Mouse (Mus musculus) intestine, postnatal 0 days (tissue): ENCODE data around the gene Tapbpl. TPM values are rescaled to one million over a fixed set of nuclear protein-coding genes. Genes with fewer than 3 reads are reported as not detected.
"Not testable (repeated sequence)": the region's sequence is repeated elsewhere in the genome, so short reads cannot be mapped to it uniquely, and the experiment has no call there.

Experiments
- ATAC-seq: fragments of 200-750 bp; cut with Nextera tagmentation; 2 replicates; pipeline ENCODE4 v1.8.0; 2017; ENCODE audit warnings: mild to moderate bottlenecking, moderate TSS enrichment, moderate library complexity
- H3K27ac ChIP-seq: fragments of 300-500 bp; sonication (generic); 2 replicates; pipeline ENCODE4 v1.5.1; 2014; ENCODE audit warnings: mild to moderate bottlenecking, low read depth, low read length, moderate library complexity
- H3K27me3 ChIP-seq: fragments of 300-500 bp; sonication (generic); replicated peaks from 2 replicates; pipeline ENCODE4 v1.6.1; 2014; ENCODE audit warnings: low read length, mixed read lengths; ENCODE audit not compliant: control insufficient read depth, insufficient read depth
- H3K36me3 ChIP-seq: fragments of 300-500 bp; sonication (generic); 2 replicates; pipeline ENCODE4 v1.6.1; 2014; ENCODE audit warnings: mild to moderate bottlenecking, moderate library complexity; ENCODE audit not compliant: control insufficient read depth, insufficient read depth
- H3K4me1 ChIP-seq: fragments of 300-500 bp; sonication (generic); replicated peaks from 2 replicates; pipeline ENCODE4 v1.6.1; 2014; ENCODE audit warnings: antibody characterized with exemption, low read length, mixed read lengths; ENCODE audit not compliant: control insufficient read depth, insufficient read depth
- H3K4me2 ChIP-seq: fragments of 300-500 bp; sonication (generic); replicated peaks from 2 replicates; pipeline ENCODE4 v1.6.1; 2014; ENCODE audit warnings: low read depth, mild to moderate bottlenecking, moderate library complexity
- H3K4me3 ChIP-seq: fragments of 300-500 bp; sonication (generic); 2 replicates; pipeline ENCODE4 v1.5.1; 2014; ENCODE audit warnings: low read depth, low read length
- H3K9ac ChIP-seq: fragments of 300-500 bp; sonication (generic); 2 replicates; pipeline ENCODE4 v1.6.1; 2014; ENCODE audit warnings: mild to moderate bottlenecking, low read depth, low read length
- H3K9me3 ChIP-seq: fragments of 300-500 bp; sonication (generic); 2 replicates; pipeline ENCODE4 v1.6.1; 2016; ENCODE audit warnings: mixed run types; ENCODE audit not compliant: control insufficient read depth
- CTCF ChIP-seq: sonication (generic); IDR thresholded peaks from 2 replicates; pipeline ENCODE4 v1.5.1; 2016; ENCODE audit warnings: low read depth, mild to moderate bottlenecking, control low read depth, antibody characterized with exemption, moderate library complexity
- WGBS: fragments of 180-500 bp; shearing (Covaris S2); extraction: QIAGEN DNeasy Blood & Tissue Kit; methylation state at CpG from one replicate; pipeline ENCODE4 v1.1.7; 2014; 5-methylcytosine and 5-hydroxymethylcytosine counted together
- polyA plus RNA-seq: library from polyadenylated mRNA; unstranded; fragments of >200 nt; fragmentation: Nextera tagmentation; extraction: Ambion mirVana; gene quantifications from 2 replicates; pipeline ENCODE4 v1.2.1, GENCODE M21; 2015

The Tapbpl gene
- polyA plus RNA-seq, 1 experiment from 2014 or later, result 25.9 TPM

GRCm38 (mm10) chr6:125268799-125269198 lies 37.1 kb upstream of the Tapbpl start:
- Histone ChIP-seq H3K27ac (peak overlapping the region; percentile 41; the same call in 1 of the 2 replicates), H3K9me3 (no peaks in the 10 kb centered on the region), H3K36me3 (no peaks in the 10 kb centered on the region), H3K27me3 (no peaks in the 10 kb centered on the region), H3K4me2 (no peak overlapping the region), H3K4me3 (no peak overlapping the region), H3K9ac (no peak overlapping the region), H3K4me1 (no peaks in the 10 kb centered on the region)
- 30% methylated on average over 6 of the region's 6 CpGs for WGBS
- no peak for TF ChIP-seq CTCF
- peak; percentile 55 for ATAC-seq

DNA sequence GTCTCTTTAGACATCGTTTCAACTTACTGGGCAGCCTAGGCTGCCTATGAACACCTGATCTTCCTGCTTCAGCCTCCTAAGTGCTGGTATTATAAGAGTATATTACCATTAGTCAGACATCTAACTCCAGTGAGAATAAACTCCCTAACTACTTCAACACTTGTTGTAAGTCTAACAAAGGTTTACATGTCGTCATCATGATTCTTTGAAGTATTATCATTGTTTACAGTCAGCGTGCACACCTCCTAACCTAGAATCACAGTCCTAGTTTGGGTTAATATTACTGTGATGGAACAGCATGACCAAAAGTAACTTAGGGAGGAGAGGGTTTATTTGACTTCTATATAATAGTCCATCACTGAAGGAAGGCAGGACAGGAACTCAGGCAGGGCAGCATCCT lies 35.8 kb upstream of the Tapbpl start:
- no peak overlapping the region for H3K4me3 ChIP-seq
- no peaks in the 10 kb centered on the region for H3K36me3 ChIP-seq
- no peak overlapping the region for H3K9ac ChIP-seq
- H3K4me1 ChIP-seq, result no peaks in the 10 kb centered on the region
- no peaks in the 10 kb centered on the region for H3K27me3 ChIP-seq
- no peak overlapping the region for H3K27ac ChIP-seq
- no peak overlapping the region for H3K4me2 ChIP-seq
- TF ChIP-seq CTCF, result no peak
- ATAC-seq, result no peak
- WGBS, result 71% methylated on average over 3 of the region's 3 CpGs
- H3K9me3 ChIP-seq, result no peaks in the 10 kb centered on the region

DNA sequence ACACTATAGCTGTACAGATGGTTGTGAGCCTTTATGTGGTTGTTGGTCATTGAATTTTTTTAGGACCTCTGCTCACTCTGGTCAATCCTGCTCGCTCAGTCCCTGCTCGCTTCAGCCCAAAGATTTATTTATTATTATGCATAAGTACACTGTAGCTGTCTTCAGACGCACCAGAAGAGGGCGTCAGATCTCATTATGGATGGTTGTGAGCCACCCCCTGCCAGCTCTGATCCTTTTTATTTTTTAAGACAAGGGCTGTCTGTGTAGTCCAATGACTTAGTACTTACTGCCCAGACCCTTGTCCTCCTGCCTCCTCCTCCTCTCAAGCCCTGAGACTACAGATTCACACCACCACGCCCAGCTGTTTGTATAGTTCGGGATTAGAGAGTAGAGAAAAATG lies 34.9 kb upstream of the Tapbpl start:
- H3K9ac ChIP-seq, H3K4me1 ChIP-seq, H3K4me3 ChIP-seq, H3K36me3 ChIP-seq, H3K27ac ChIP-seq, H3K4me2 ChIP-seq, H3K9me3 ChIP-seq, ATAC-seq, H3K27me3 ChIP-seq: not testable (repeated sequence)
- 64% methylated on average over 6 of the region's 6 CpGs for WGBS
- peak; percentile 14; the same call in 1 of the 2 replicates for TF ChIP-seq CTCF

DNA sequence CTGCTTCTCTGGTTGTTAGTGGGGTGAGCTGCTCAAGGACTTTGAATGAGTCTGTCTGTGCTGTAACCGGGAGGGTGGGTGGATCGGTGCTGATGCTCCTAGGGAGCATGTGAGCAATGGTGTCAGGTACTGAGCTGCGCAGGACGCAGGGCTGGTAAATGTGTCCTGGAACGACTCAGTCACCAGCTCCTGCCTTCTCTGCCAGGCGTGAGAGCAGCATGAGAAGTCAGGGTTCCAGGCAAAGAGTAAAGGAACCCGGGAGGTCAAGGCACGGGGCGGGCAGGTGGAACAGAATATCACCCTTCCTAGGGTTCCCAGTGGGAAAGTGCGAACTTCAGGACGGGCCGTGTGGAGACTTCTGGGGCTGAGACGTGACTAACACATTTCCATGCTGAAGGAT lies 34.4 kb upstream of the Tapbpl start:
- H3K27ac ChIP-seq, result no peak overlapping the region
- ATAC-seq, result no peak
- no peak overlapping the region for H3K4me3 ChIP-seq
- no peaks in the 10 kb centered on the region for H3K4me1 ChIP-seq
- no peaks in the 10 kb centered on the region for H3K27me3 ChIP-seq
- H3K36me3 ChIP-seq, result no peaks in the 10 kb centered on the region
- TF ChIP-seq CTCF, result no peak
- H3K4me2 ChIP-seq, result no peak overlapping the region
- no peak overlapping the region for H3K9ac ChIP-seq
- no peaks in the 10 kb centered on the region for H3K9me3 ChIP-seq
- WGBS, result 65% methylated on average over 13 of the region's 13 CpGs

- Histone ChIP-seq H3K27me3 (no peaks in the 10 kb centered on the region), H3K4me2 (no peak overlapping the region), H3K4me3 (no peak overlapping the region), H3K27ac (no peak overlapping the region), H3K36me3 (no peaks in the 10 kb centered on the region), H3K4me1 (no peaks in the 10 kb centered on the region), H3K9ac (no peak overlapping the region), H3K9me3 (no peaks in the 10 kb centered on the region)
- WGBS, result 41% methylated on average over 10 of the region's 10 CpGs
- ATAC-seq, result 0 out of 2 replicates have a peak, but pooled peaks have one; percentile 25
- no peak for TF ChIP-seq CTCF
Observed at GRCm38 (mm10) chr6:125265239-125265638, 33.6 kb upstream of the Tapbpl start.

DNA sequence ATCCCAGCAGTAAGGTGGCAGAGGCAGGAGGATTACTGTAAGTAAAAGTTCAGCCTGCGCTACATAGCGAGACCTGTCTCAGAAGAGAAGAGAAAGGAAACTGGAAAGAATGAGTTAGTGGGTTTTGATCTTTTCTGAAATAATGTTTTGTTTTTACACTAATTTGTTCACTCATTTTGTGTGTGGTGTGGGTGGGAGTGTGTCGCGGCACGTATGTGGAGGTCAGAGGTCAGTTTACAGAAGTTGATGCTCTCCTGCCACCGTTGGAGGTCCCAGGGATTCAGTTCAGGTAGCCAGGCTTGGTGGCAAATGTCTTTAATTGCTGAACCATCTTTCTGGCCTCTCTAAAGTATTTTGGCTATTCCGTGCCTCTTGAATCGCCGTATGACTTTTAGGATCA lies 32.6 kb upstream of the Tapbpl start:
- Histone ChIP-seq H3K9me3 (no peaks in the 10 kb centered on the region), H3K27ac (no peak overlapping the region), H3K27me3 (no peaks in the 10 kb centered on the region), H3K4me2 (no peak overlapping the region), H3K4me3 (no peak overlapping the region), H3K4me1 (no peaks in the 10 kb centered on the region), H3K36me3 (no peaks in the 10 kb centered on the region), H3K9ac (no peak overlapping the region)
- no peak for TF ChIP-seq CTCF
- no peak for ATAC-seq
- 80% methylated on average over 9 of the region's 9 CpGs for WGBS

DNA sequence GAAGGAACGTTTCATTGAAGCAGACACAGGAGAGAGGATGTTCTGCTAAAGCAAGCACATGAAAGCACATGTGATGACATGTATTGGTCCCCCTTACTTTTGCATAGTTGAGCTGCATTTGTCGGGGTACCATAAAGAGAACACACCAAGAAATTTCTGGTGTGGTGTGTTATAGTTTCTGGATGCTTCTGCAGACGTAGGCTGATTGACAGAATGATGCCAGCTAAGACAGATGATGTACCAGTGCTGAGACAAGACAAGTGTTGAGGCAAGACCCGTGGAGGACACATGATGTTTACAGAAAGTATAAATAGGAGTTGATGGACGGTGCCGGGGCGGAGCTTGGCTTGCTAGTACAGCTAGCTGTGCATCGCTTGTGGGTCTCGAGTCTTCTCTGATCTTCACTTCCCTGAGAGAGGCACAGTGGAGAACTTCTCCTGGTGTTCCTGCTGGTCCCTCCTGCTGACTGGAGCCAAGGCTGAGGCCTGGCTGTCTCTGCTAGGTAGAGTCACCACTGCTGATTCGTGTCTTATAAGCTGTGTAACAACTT lies 28.4 kb upstream of the Tapbpl start:
- no peak for TF ChIP-seq CTCF
- no peak for ATAC-seq
- no peaks in the 10 kb centered on the region for H3K9me3 ChIP-seq
- H3K27ac ChIP-seq, result no peak overlapping the region
- H3K4me3 ChIP-seq, result no peak overlapping the region
- H3K4me1 ChIP-seq, result 0 out of 2 replicates have a peak, but pooled peaks cover 4% of the 10 kb centered on the region
- 63% methylated on average over 10 of the region's 10 CpGs for WGBS
- H3K36me3 ChIP-seq, result no peaks in the 10 kb centered on the region
- no peak overlapping the region for H3K4me2 ChIP-seq
- H3K9ac ChIP-seq, result no peak overlapping the region
- H3K27me3 ChIP-seq, result no peaks in the 10 kb centered on the region
